ENCODE assay signal across 8 mouse cellular contexts in the genomic region with DNA sequence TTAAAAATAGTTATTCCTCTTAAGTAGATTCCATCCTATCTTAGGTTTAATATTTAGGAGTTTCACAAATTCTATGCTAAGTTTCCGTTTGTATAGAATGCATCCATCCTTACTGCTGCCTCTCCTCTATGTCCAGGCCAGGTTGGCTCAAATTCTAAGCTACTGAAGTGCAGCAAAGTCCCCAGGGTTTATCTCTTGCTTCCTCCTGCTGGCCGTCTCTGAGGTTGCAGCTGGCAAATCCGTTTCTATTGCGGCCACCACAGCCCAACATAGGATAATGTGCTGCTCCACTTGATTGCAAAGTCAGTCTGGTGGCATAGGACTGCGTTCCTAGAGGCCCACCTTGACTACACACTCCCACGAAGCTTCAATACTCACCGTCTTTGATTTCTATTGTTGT.
DNase-seq lines count a peak whose midpoint lies in the region; TF ChIP-seq lines count a peak whose summit lies in the region.

No protein-coding gene starts in this region.

- peak; percentile 25 to 31 for DNase-seq in cerebellum, postnatal 14 days
- DNase-seq in cerebellum, adult 11-12 months = no peak
- DNase-seq in adrenal gland, postnatal 25 days = peak; percentile 33
- peak; percentile 11 to 23 for DNase-seq in frontal cortex, postnatal 14 days (ENCODE audit: low spot score in 2 of 2)
- DNase-seq in layer of hippocampus, adult 9-11 months = peak; percentile 8
- peak; percentile 6 for DNase-seq in lung, postnatal 25 days (ENCODE audit: low spot score)
- DNase-seq in right cerebral cortex, adult 2 months (ENCODE audit: low spot score in 2 of 2) = peak; percentile 65 to 68
- no peak for DNase-seq in thymus, adult 2 months

- no peaks in the 10 kb centered on the region for H3K27me3 ChIP-seq in thymus, adult 2 months (ENCODE audit: control insufficient read depth, insufficient read depth, low read length)

- 17% methylated on average over 7 of the region's 7 CpGs for WGBS in thymus, adult 2 months

- no peak for TF ChIP-seq CTCF in thymus, adult 2 months (IDR thresholded peaks at IDR 0.05; ENCODE audit: borderline replicate concordance, control insufficient read depth, extremely low read depth, insufficient read depth, low read length, poor library complexity)

- H3K4me3 ChIP-seq in thymus, adult 2 months (ENCODE audit: control insufficient read depth, insufficient read depth, low read length) = no peak overlapping the region

- H3K36me3 ChIP-seq in thymus, adult 2 months (ENCODE audit: control insufficient read depth, insufficient read depth, low read length) = no peaks in the 10 kb centered on the region

- no peak for TF ChIP-seq POLR2A in thymus, adult 2 months (IDR thresholded peaks at IDR 0.05; ENCODE audit: control insufficient read depth, extremely low read depth, insufficient read depth, low read length, poor library complexity)

- no peaks in the 10 kb centered on the region for H3K4me1 ChIP-seq in thymus, adult 2 months (replicated peaks; ENCODE audit: control insufficient read depth, insufficient read depth, low read length)

- H3K27ac ChIP-seq in thymus, adult 2 months (ENCODE audit: control insufficient read depth, insufficient read depth, low read length) = no peak overlapping the region

Comparison
In these comparisons a context has a peak if more than half of its experiments do, and no peak if none do; other contexts are left out.
1. DNase-seq: peak in cerebellum, postnatal 14 days (2 of 2), adrenal gland, postnatal 25 days (single experiment), frontal cortex, postnatal 14 days (2 of 2), layer of hippocampus, adult 9-11 months (single experiment), lung, postnatal 25 days (single experiment) and right cerebral cortex, adult 2 months (2 of 2); none in cerebellum, adult 11-12 months (single experiment) and thymus, adult 2 months (single experiment).